Comparison of ENCODE assay signal across 9 mouse cellular contexts in the genomic region with DNA sequence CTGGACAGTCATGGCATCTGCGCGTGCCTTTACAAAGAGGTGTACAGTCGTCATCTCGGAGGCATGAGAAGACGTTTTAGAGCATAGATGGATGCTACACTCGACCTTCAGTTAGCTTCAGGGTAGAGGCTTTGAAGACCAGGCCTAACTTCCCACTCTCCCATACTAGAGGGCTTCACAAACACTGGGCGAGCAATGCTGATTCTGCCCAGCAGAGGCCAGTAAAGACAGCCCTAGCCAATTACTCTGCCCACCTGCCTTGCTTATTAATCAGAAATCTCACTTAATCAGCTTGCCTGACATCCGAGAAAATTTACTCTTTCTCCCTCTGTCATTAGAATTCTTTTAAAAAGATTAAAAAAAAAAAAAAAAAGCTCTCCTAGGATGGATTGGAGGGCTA. TPM values are rescaled to one million over a fixed set of nuclear protein-coding genes. Genes with fewer than 3 reads are reported as not detected.
A peak's percentile ranks its signal among the peaks of the same experiment; 100 is the strongest.
DNase-seq lines count a peak whose midpoint lies in the region; ATAC-seq and TF ChIP-seq lines count a peak whose summit lies in the region.
"Had no signal": no experiment of that assay in that cellular context is flagged by ENCODE, and none has a peak within 500 bp of the region (broad histone marks: within the 10 kb centered on the region; RNA-seq: fewer than 3 reads in every experiment).

No protein-coding gene starts in this region.

- no peaks in the 10 kb centered on the region for H3K9me3 ChIP-seq in G1E (replicated peaks)
- H3K9me3 ChIP-seq: stomach, embryonic 15.5 days had no signal

- ATAC-seq in G1E (ENCODE audit: extremely low read depth, insufficient number of reproducible peaks, low FRiP score, poor library complexity, severe bottlenecking) = no peak
- ATAC-seq in inflammation-experienced regulatory T-cells, adult 6 months = no peak

- peaks cover 25% of the 10 kb centered on the region for H3K27me3 ChIP-seq in G1E (ENCODE audit: insufficient read depth, low read length)
- H3K27me3 ChIP-seq: stomach, embryonic 15.5 days had no signal

- H3K27ac ChIP-seq in left cerebral cortex, adult 2 months = no peak overlapping the region
- H3K27ac ChIP-seq: stomach, embryonic 15.5 days had no signal

- H3K4me3 ChIP-seq in left cerebral cortex, adult 2 months = no peak overlapping the region
- H3K4me3 ChIP-seq in G1E (ENCODE audit: low read depth, low read length) = no peak overlapping the region
- H3K4me3 ChIP-seq: stomach, embryonic 15.5 days had no signal

- intact Hi-C loops in left cerebral cortex, adult 2 months (cut with DNase I) = loop anchor here (5.0 kb wide), 1 partner anchor 82 kb away; no protein-coding TSS in a partner anchor

- TF ChIP-seq CTCF in left cerebral cortex, adult 2 months (IDR thresholded peaks at IDR 0.05) = peak; percentile 69
- peak; percentile 38; the same call in 1 of the 2 replicates for TF ChIP-seq CTCF in G1E (IDR thresholded peaks at IDR 0.05; ENCODE audit: low read depth, low read length)

- no peaks in the 10 kb centered on the region for H3K36me3 ChIP-seq in G1E (replicated peaks)
- H3K36me3 ChIP-seq: stomach, embryonic 15.5 days had no signal

- no peaks in the 10 kb centered on the region for H3K4me1 ChIP-seq in G1E (ENCODE audit: insufficient read depth, low read depth, low read length)
- H3K4me1 ChIP-seq: stomach, embryonic 15.5 days had no signal

- DNase-seq in embryo, embryonic 10.5 days (ENCODE audit: low spot score) = peak; percentile 37
- no peak for DNase-seq in embryo, embryonic 10 days (ENCODE audit: low spot score)
- DNase-seq in left cerebral cortex, adult 2 months (ENCODE audit: extremely low spot score in 1 of 2, low spot score in 2 of 2) = peak in 1 of 2 experiments; percentile 39
- DNase-seq in left cerebral cortex, adult 11 months (ENCODE audit: low spot score) = no peak
- DNase-seq in G1E (ENCODE audit: low spot score) = peak; percentile 26
- peak; percentile 62 for DNase-seq in heart, postnatal 4 days
- DNase-seq in lung, postnatal 10 days = peak; percentile 61

RNA-seq across cellular contexts. Expression of a gene that starts 33.3 kb away (rescaled TPM):
- total RNA-seq in left cerebral cortex, adult 2 months (2021) = 1 to 10 TPM; 6.0 to 6.2 TPM
- not detected in 2 replicates for total RNA-seq in G1E (2014; fragmentation: Nextera tagmentation)
- total RNA-seq in G1E (2017) = 0.12 and 0.44 TPM in 2 replicates
- not detected in 2 replicates for polyA plus RNA-seq in G1E (2012)
- 1 to 10 TPM; 2.2 to 3.3 TPM for total RNA-seq in heart, postnatal 4 days (2021)
- 1 to 10 TPM in 2 of 3 experiments, under 1 TPM in 1; 0.74 to 4.2 (median 2.4) TPM for polyA plus RNA-seq in inflammation-experienced regulatory T-cells, adult 6 months (2017; shearing (Covaris generic))

RNA-seq across cellular contexts. Expression of a gene that starts 58.5 kb away (rescaled TPM):
- total RNA-seq in left cerebral cortex, adult 2 months (2021) = 10 to 100 TPM; 65.4 to 68.2 TPM
- total RNA-seq in G1E (2014; fragmentation: Nextera tagmentation) = 33.9 and 41.0 TPM in 2 replicates
- total RNA-seq in G1E (2017) = 13.4 and 14.8 TPM in 2 replicates
- 41.1 and 49.4 TPM in 2 replicates for polyA plus RNA-seq in G1E (2012)
- 10 to 100 TPM; 14.1 to 14.8 TPM for total RNA-seq in heart, postnatal 4 days (2021)
- 10 to 100 TPM in 1 of 3 experiments, 1 to 10 TPM in 2; 3.4 to 13.1 (median 6.7) TPM for polyA plus RNA-seq in inflammation-experienced regulatory T-cells, adult 6 months (2017; shearing (Covaris generic))

Comparison
In these comparisons a context has a peak if more than half of its experiments do, and no peak if none do; other contexts are left out.
1. DNase-seq: peak in embryo, embryonic 10.5 days (single experiment), G1E (single experiment), heart, postnatal 4 days (single experiment) and lung, postnatal 10 days (single experiment); none in embryo, embryonic 10 days (single experiment) and left cerebral cortex, adult 11 months (single experiment).